Comparison of ENCODE assay signal across 18 mouse cellular contexts in the genomic region with DNA sequence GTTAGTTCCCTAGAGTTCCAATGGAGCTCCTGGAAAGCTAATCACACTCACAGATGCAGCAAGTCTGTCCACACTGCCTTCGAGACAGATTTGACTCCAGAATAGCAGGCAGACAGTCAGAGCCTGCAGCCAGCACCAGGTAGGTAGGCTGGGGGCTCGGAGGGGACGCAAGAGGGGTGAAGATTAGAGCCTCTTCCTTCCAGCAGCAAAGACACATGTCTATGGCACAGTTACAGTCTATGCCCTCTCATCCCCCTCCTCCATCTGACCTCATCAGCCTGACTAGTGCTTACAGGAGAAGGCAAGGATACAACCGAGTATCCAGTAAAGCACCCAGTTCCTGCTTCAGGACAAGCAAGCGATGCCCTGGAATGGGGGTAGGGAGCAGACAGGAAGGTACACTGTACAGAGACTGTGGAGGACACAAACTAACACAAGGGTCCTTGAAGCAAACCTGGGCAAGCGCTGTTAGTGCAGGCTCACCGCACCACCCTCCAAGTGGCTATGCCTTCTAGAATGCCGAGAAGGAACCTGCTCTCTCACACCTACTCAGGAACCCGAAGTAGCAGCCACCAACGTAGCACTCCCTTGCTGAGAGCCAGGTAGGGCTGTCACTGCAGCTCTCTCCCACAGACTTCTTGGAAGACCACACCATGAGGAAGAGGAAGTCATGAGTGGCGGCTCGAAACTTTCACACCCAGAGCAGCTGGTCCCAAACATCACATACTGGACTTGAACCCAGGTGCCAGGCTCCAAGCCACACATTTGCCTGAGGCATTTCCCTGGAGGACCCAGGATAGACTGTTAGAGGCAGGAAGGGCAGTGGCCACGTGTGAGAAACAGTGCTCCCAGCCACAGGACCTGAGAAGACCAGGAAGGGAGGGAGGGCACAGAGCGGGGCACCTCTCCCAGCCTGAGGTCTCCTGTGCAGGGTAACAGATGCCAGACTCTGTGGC. TPM values are rescaled to one million over a fixed set of nuclear protein-coding genes. Genes with fewer than 3 reads are reported as not detected.
DNase-seq lines count a peak whose midpoint lies in the region; ATAC-seq lines count a peak whose summit lies in the region.
"Had no signal": no experiment of that assay in that cellular context is flagged by ENCODE, and none has a peak within 500 bp of the region (broad histone marks: within the 10 kb centered on the region; RNA-seq: fewer than 3 reads in every experiment).

No protein-coding gene starts in this region.

- no peaks in the 10 kb centered on the region for H3K36me3 ChIP-seq in heart, embryonic 10.5 days
- no peaks in the 10 kb centered on the region for H3K36me3 ChIP-seq in midbrain, embryonic 15.5 days (replicated peaks)
- H3K36me3 ChIP-seq in midbrain, embryonic 14.5 days (ENCODE audit: control insufficient read depth, insufficient read depth, low read length), result no peaks in the 10 kb centered on the region
- H3K36me3 ChIP-seq in embryonic facial prominence, embryonic 10.5 days (replicated peaks), result no peaks in the 10 kb centered on the region
- H3K36me3 ChIP-seq: embryonic facial prominence, embryonic 12.5 days; heart, embryonic 13.5 days; kidney, embryonic 15.5 days; liver, embryonic 15.5 days; midbrain, embryonic 13.5 days; stomach, embryonic 15.5 days had no signal

- H3K4me3 ChIP-seq in heart, embryonic 10.5 days, result no peak overlapping the region
- no peak overlapping the region for H3K4me3 ChIP-seq in midbrain, embryonic 15.5 days
- no peak overlapping the region for H3K4me3 ChIP-seq in midbrain, embryonic 14.5 days (replicated peaks; ENCODE audit: low read depth, low read length)
- H3K4me3 ChIP-seq in embryonic facial prominence, embryonic 10.5 days, result no peak overlapping the region
- H3K4me3 ChIP-seq: embryonic facial prominence, embryonic 12.5 days; heart, embryonic 13.5 days; kidney, embryonic 15.5 days; liver, embryonic 15.5 days; midbrain, embryonic 13.5 days; stomach, embryonic 15.5 days had no signal

- no peaks in the 10 kb centered on the region for H3K9me3 ChIP-seq in heart, embryonic 10.5 days
- no peaks in the 10 kb centered on the region for H3K9me3 ChIP-seq in midbrain, embryonic 15.5 days
- no peaks in the 10 kb centered on the region for H3K9me3 ChIP-seq in midbrain, embryonic 14.5 days (ENCODE audit: control insufficient read depth, low read length)
- H3K9me3 ChIP-seq in embryonic facial prominence, embryonic 10.5 days, result no peaks in the 10 kb centered on the region
- H3K9me3 ChIP-seq: embryonic facial prominence, embryonic 12.5 days; heart, embryonic 13.5 days; kidney, embryonic 15.5 days; liver, embryonic 15.5 days; midbrain, embryonic 13.5 days; stomach, embryonic 15.5 days had no signal

- H3K4me2 ChIP-seq in midbrain, embryonic 15.5 days, result no peak overlapping the region
- H3K4me2 ChIP-seq in midbrain, embryonic 14.5 days (ENCODE audit: low read length), result no peak overlapping the region

- peak overlapping the region; percentile 75; the same call in 1 of the 2 replicates for H3K27ac ChIP-seq in heart, embryonic 10.5 days
- no peak overlapping the region for H3K27ac ChIP-seq in midbrain, embryonic 15.5 days
- H3K27ac ChIP-seq in midbrain, embryonic 14.5 days (replicated peaks; ENCODE audit: low read depth, low read length), result no peak overlapping the region
- H3K27ac ChIP-seq in embryonic facial prominence, embryonic 10.5 days (replicated peaks), result peak overlapping the region; percentile 24; the same call in 1 of the 2 replicates
- H3K27ac ChIP-seq: embryonic facial prominence, embryonic 12.5 days; heart, embryonic 13.5 days; liver, embryonic 15.5 days; midbrain, embryonic 13.5 days; stomach, embryonic 15.5 days had no signal

- ATAC-seq in midbrain, embryonic 15.5 days (replicated peaks), result 0 out of 2 replicates have a peak, but pooled peaks have one; percentile 22
- no peak for ATAC-seq in midbrain, embryonic 14.5 days (ENCODE audit: low FRiP score, low TSS enrichment)
- ATAC-seq in megakaryocyte, adult 5-6 weeks (ENCODE audit: poor library complexity, severe bottlenecking), result peak; percentile 28
- ATAC-seq: activated CD4-positive, CD25-positive, alpha-beta regulatory T cell, adult 4 months had no signal

- no peak overlapping the region for H3K9ac ChIP-seq in midbrain, embryonic 15.5 days
- no peak overlapping the region for H3K9ac ChIP-seq in midbrain, embryonic 14.5 days (replicated peaks; ENCODE audit: low read length)
- H3K9ac ChIP-seq: kidney, embryonic 15.5 days; liver, embryonic 15.5 days; midbrain, embryonic 13.5 days; stomach, embryonic 15.5 days had no signal

- WGBS in heart, embryonic 10.5 days, result 74% methylated on average over 14 of the region's 14 CpGs
- 84% methylated on average over 14 of the region's 14 CpGs for WGBS in midbrain, embryonic 15.5 days
- 87% methylated on average over 14 of the region's 14 CpGs for WGBS in midbrain, embryonic 14.5 days
- WGBS in embryonic facial prominence, embryonic 10.5 days, result 84% methylated on average over 14 of the region's 14 CpGs

- H3K27me3 ChIP-seq in heart, embryonic 10.5 days (ENCODE audit: insufficient read depth, poor library complexity, severe bottlenecking), result 0 out of 2 replicates have a peak, but pooled peaks cover 5% of the 10 kb centered on the region
- no peaks in the 10 kb centered on the region; the same call in 1 of the 2 replicates for H3K27me3 ChIP-seq in midbrain, embryonic 15.5 days (replicated peaks)
- H3K27me3 ChIP-seq in midbrain, embryonic 14.5 days (ENCODE audit: control insufficient read depth, insufficient read depth, low read length), result no peaks in the 10 kb centered on the region
- no peaks in the 10 kb centered on the region; the same call in 1 of the 2 replicates for H3K27me3 ChIP-seq in embryonic facial prominence, embryonic 10.5 days (replicated peaks; ENCODE audit: low read depth, poor library complexity, severe bottlenecking)
- H3K27me3 ChIP-seq: embryonic facial prominence, embryonic 12.5 days; heart, embryonic 13.5 days; kidney, embryonic 15.5 days; liver, embryonic 15.5 days; midbrain, embryonic 13.5 days; stomach, embryonic 15.5 days had no signal

- H3K4me1 ChIP-seq in heart, embryonic 10.5 days, result peaks cover 46% of the 10 kb centered on the region
- peaks cover 9% of the 10 kb centered on the region for H3K4me1 ChIP-seq in midbrain, embryonic 15.5 days
- H3K4me1 ChIP-seq in midbrain, embryonic 14.5 days (ENCODE audit: control insufficient read depth, insufficient read depth, low read length), result peaks cover 3% of the 10 kb centered on the region; the same call in 1 of the 2 replicates
- H3K4me1 ChIP-seq in embryonic facial prominence, embryonic 10.5 days, result peaks cover 51% of the 10 kb centered on the region

- DNase-seq in heart, embryonic 10.5 days (ENCODE audit: low spot score), result no peak
- no peak for DNase-seq in heart, postnatal 25 days (ENCODE audit: low spot score)
- DNase-seq in midbrain, embryonic 14.5 days, result no peak
- no peak for DNase-seq in embryonic facial prominence, embryonic 10.5 days (ENCODE audit: low spot score)
- no peak for DNase-seq in embryo, embryonic 9.5 days (ENCODE audit: extremely low spot score)
- DNase-seq: cerebellum, adult 11-12 months; cerebellum, postnatal 36 days; lung, postnatal 4 days; thymus, postnatal 14 days had no signal

- intact Hi-C loops in heart, postnatal 25 days (cut with DNase I), result loop anchor here (2.0 to 10.0 kb wide), 7 partner anchors 45 to 335 kb away; no protein-coding TSS in a partner anchor

RNA-seq across cellular contexts. Expression of gene Xxylt1, which starts 11.7 kb away (rescaled TPM):
- polyA plus RNA-seq in heart, embryonic 10.5 days (2016; fragmentation: Nextera tagmentation; extraction: Ambion mirVana), result 11.8 and 15.0 TPM in 2 replicates
- 10 to 100 TPM; 11.3 to 11.5 TPM for total RNA-seq in heart, postnatal 25 days (2021)
- polyA plus RNA-seq in midbrain, embryonic 15.5 days (2015; fragmentation: Nextera tagmentation; extraction: Ambion mirVana), result 11.9 and 12.5 TPM in 2 replicates
- polyA plus RNA-seq in midbrain, embryonic 14.5 days (2014; fragmentation: Nextera tagmentation; extraction: Ambion mirVana), result 13.3 and 14.4 TPM in 2 replicates
- polyA plus RNA-seq in embryonic facial prominence, embryonic 10.5 days (2016; fragmentation: Nextera tagmentation; extraction: Ambion mirVana), result 14.5 and 16.3 TPM in 2 replicates
- total RNA-seq in megakaryocyte, adult 5-6 weeks (2015), result 8.1 and 9.8 TPM in 2 replicates
- total RNA-seq in megakaryocyte, adult 5-6 weeks (2017), result 4.6 and 5.1 TPM in 2 replicates

Comparison
In these comparisons a context has a peak if more than half of its experiments do, and no peak if none do; other contexts are left out.
1. H3K27ac ChIP-seq: peak in heart, embryonic 10.5 days (single experiment) and embryonic facial prominence, embryonic 10.5 days (single experiment); none in midbrain, embryonic 15.5 days (single experiment) and midbrain, embryonic 14.5 days (single experiment).